Mouse (Mus musculus): ENCODE results near the gene Med11. TPM values are rescaled to one million over a fixed set of nuclear protein-coding genes. Genes with fewer than 3 reads are reported as not detected.
"Not testable (repeated sequence)": the region's sequence is repeated elsewhere in the genome, so short reads cannot be mapped to it uniquely, and the experiment has no call there.

Med11 gene
- total RNA-seq (2021), result 18.1 and 23.3 TPM in 2 replicates
- long read RNA-seq, experiment 1, partial matches to known transcripts, result 0 of 4 reads
- long read RNA-seq, experiment 1, other reads (novel, unspliced or antisense), result 2 of 4 reads
- long read RNA-seq, experiment 2, transcript Med11-201 (3 exons, 902 nt), result major isoform, 9 of 12 reads
- long read RNA-seq, experiment 2, partial matches to known transcripts, result 0 of 12 reads
- long read RNA-seq, experiment 2, other reads (novel, unspliced or antisense), result 3 of 12 reads

- DNase-seq, result peak; percentile 98
Measured at GRCm38 (mm10) chr11:70451797-70452498, at the start of gene Med11. Gene Med11 (plus strand): TSS chr11:70451919.

GRCm38 (mm10) chr11:70403598-70403997 is 48.1 kb upstream of the Med11 start:
- no peak for DNase-seq

GRCm38 (mm10) chr11:70409594-70410296 is 42.0 kb upstream of the Med11 start, which contains the start of gene Pelp1:
Gene Pelp1 (minus strand): TSS chr11:70410031.
- peak; percentile 92 for DNase-seq

GRCm38 (mm10) chr11:70410297-70410643 is 41.4 kb upstream of the Med11 start:
- no peak for DNase-seq

- no peak for DNase-seq
Measured at GRCm38 (mm10) chr11:70412591-70412990, 39.1 kb upstream of the Med11 start.

- DNase-seq, result peak; percentile 86
Measured at GRCm38 (mm10) chr11:70413961-70414360, 37.8 kb upstream of the Med11 start.

GRCm38 (mm10) chr11:70418199-70418598 is 33.5 kb upstream of the Med11 start:
- no peak for DNase-seq

- DNase-seq, result no peak
Measured at GRCm38 (mm10) chr11:70419486-70419885, 32.2 kb upstream of the Med11 start.

- DNase-seq, result not testable (repeated sequence)
Measured at GRCm38 (mm10) chr11:70426598-70426997, 25.1 kb upstream of the Med11 start.

- no peak for DNase-seq
Measured at GRCm38 (mm10) chr11:70431574-70431973, 20.1 kb upstream of the Med11 start.

GRCm38 (mm10) chr11:70432048-70432894 is 19.4 kb upstream of the Med11 start, which contains the start of gene Arrb2:
Gene Arrb2 (plus strand): TSS chr11:70432635.
- DNase-seq, result peak; percentile 99

- DNase-seq, result no peak
Measured at GRCm38 (mm10) chr11:70432895-70433568, 18.7 kb upstream of the Med11 start.

- no peak for DNase-seq
Measured at GRCm38 (mm10) chr11:70433569-70433943, 18.2 kb upstream of the Med11 start.

- no peak for DNase-seq
Measured at GRCm38 (mm10) chr11:70433951-70434350, 17.8 kb upstream of the Med11 start.

- no peak for DNase-seq
Measured at GRCm38 (mm10) chr11:70435476-70435875, 16.2 kb upstream of the Med11 start.

GRCm38 (mm10) chr11:70437426-70437825 is 14.3 kb upstream of the Med11 start:
- DNase-seq, result no peak

- DNase-seq, result peak; percentile 44
Measured at GRCm38 (mm10) chr11:70438728-70439374, 12.9 kb upstream of the Med11 start.

- DNase-seq, result no peak
Measured at GRCm38 (mm10) chr11:70440637-70441036, 11.1 kb upstream of the Med11 start.

GRCm38 (mm10) chr11:70441882-70442281 is 9.8 kb upstream of the Med11 start:
- DNase-seq, result no peak

GRCm38 (mm10) chr11:70443964-70444363 is 7.8 kb upstream of the Med11 start:
- no peak for DNase-seq

GRCm38 (mm10) chr11:70444667-70445066 is 7.1 kb upstream of the Med11 start:
- no peak for DNase-seq
